ENCODE assay signal across 15 mouse cellular contexts in genomic region chr12:99612181-99612871, GRCm38 (mm10).
"Had no signal": no experiment of that assay in that cellular context is flagged by ENCODE, and none has a peak within 500 bp of the region (broad histone marks: within the 10 kb centered on the region; RNA-seq: fewer than 3 reads in every experiment).

No protein-coding gene starts in this region.

- H3K4me3 ChIP-seq: kidney, embryonic 15.5 days; left cerebral cortex, adult 2 months; liver, embryonic 13.5 days; midbrain, embryonic 12.5 days had no signal

- ATAC-seq: midbrain, embryonic 16.5 days had no signal

- H3K4me2 ChIP-seq: kidney, embryonic 15.5 days; liver, embryonic 13.5 days; midbrain, embryonic 12.5 days had no signal

- H3K9ac ChIP-seq: kidney, embryonic 15.5 days; liver, embryonic 13.5 days; midbrain, embryonic 12.5 days had no signal

- H3K9me3 ChIP-seq: kidney, embryonic 15.5 days; liver, embryonic 13.5 days; midbrain, embryonic 12.5 days had no signal

- H3K27me3 ChIP-seq: liver, embryonic 13.5 days had no signal

- DNase-seq: kidney, postnatal 10 days; kidney, postnatal 36 days; layer of hippocampus, postnatal 36 days; liver, embryonic 13.5 days; lung, adult 2 months; lung, postnatal 14 days; lung, postnatal 4 days; thymus, adult 2 months; thymus, postnatal 14 days; thymus, postnatal 4 days had no signal

- H3K36me3 ChIP-seq: kidney, embryonic 15.5 days; liver, embryonic 13.5 days; midbrain, embryonic 12.5 days had no signal

- H3K4me1 ChIP-seq: kidney, embryonic 15.5 days; liver, embryonic 13.5 days; midbrain, embryonic 12.5 days had no signal

- H3K27ac ChIP-seq: kidney, embryonic 15.5 days; left cerebral cortex, adult 2 months; liver, embryonic 13.5 days; midbrain, embryonic 12.5 days; stomach, postnatal 0 days had no signal
